Mouse (Mus musculus) kidney, postnatal 0 days (tissue): Measurements from ENCODE around the gene Olfr101. TPM values are rescaled to one million over a fixed set of nuclear protein-coding genes. Genes with fewer than 3 reads are reported as not detected.

ENCODE experiments used
- ATAC-seq: fragments of 200-750 bp; cut with Nextera tagmentation; replicated peaks from 2 replicates; pipeline ENCODE4 v1.8.0; 2017; ENCODE audit warnings: low read depth, moderate number of reproducible peaks, moderate TSS enrichment, moderate library complexity; ENCODE audit not compliant: low FRiP score
- DNase-seq: peaks from one replicate; pipeline ENCODE4 v3.0.0-alpha.2; 2016; ENCODE audit warnings: low spot score
- H3K27ac ChIP-seq: fragments of 300-500 bp; sonication (generic); 2 replicates; pipeline ENCODE4 v1.5.1; 2014; ENCODE audit warnings: mild to moderate bottlenecking
- H3K27me3 ChIP-seq: fragments of 300-500 bp; sonication (generic); 2 replicates; pipeline ENCODE4 v1.6.1; 2014; ENCODE audit warnings: low read length, mixed read lengths; ENCODE audit not compliant: insufficient read depth
- H3K36me3 ChIP-seq: fragments of 300-500 bp; sonication (generic); 2 replicates; pipeline ENCODE4 v1.6.1; 2014; ENCODE audit warnings: low read length, mixed read lengths; ENCODE audit not compliant: insufficient read depth
- H3K4me1 ChIP-seq: fragments of 300-500 bp; sonication (generic); replicated peaks from 2 replicates; pipeline ENCODE4 v1.6.1; 2014; ENCODE audit warnings: antibody characterized with exemption, low read length, mixed read lengths; ENCODE audit not compliant: insufficient read depth
- H3K4me2 ChIP-seq: fragments of 300-500 bp; sonication (generic); 2 replicates; pipeline ENCODE4 v1.6.1; 2014; ENCODE audit warnings: mild to moderate bottlenecking, low read length, moderate library complexity, mixed read lengths
- H3K4me3 ChIP-seq: fragments of 300-500 bp; sonication (generic); replicated peaks from 2 replicates; pipeline ENCODE4 v1.5.1; 2014; ENCODE audit warnings: low read depth, low read length
- H3K9ac ChIP-seq: fragments of 300-500 bp; sonication (generic); 2 replicates; pipeline ENCODE4 v1.6.1; 2014; ENCODE audit warnings: low read depth, low read length
- H3K9me3 ChIP-seq: fragments of 300-500 bp; sonication (generic); replicated peaks from 2 replicates; pipeline ENCODE4 v1.6.1; 2016; ENCODE audit warnings: low read length, inconsistent platforms, mixed read lengths
- CTCF ChIP-seq: IDR thresholded peaks from 2 replicates; pipeline ENCODE4 v1.5.1; 2016; ENCODE audit warnings: antibody characterized with exemption, low read depth, mild to moderate bottlenecking, moderate library complexity
- polyA plus RNA-seq: library from polyadenylated mRNA; unstranded; fragments of >200 nt; fragmentation: Nextera tagmentation; extraction: Ambion mirVana; gene quantifications from 2 replicates; pipeline ENCODE4 v1.2.1, GENCODE M21; 2015

Olfr101 gene
- polyA plus RNA-seq, 1 experiment from 2014 or later: not detected

DNA sequence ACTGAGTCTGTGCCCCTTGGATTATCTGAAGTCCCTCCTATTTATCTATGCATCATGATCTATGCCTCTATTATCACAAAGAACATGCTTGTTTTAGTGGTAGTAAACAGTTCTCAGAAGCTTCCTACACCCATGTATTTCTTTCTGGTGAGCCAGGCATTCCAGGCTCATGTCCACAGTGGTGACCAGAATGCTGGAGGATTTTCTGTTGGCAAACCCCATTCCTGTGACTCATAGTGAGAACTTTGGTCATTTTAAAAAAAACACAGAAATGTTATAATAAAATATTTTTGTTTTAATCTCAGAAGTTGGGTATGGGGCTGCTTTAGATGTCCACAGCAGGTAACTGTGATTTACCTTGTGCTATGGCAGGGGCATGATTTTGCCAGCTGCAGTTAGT is 54.7 kb downstream of the Olfr101 start:
- Histone ChIP-seq H3K4me1 (no peaks in the 10 kb centered on the region), H3K27me3 (no peaks in the 10 kb centered on the region), H3K4me3 (no peak overlapping the region), H3K9me3 (no peaks in the 10 kb centered on the region), H3K27ac (no peak overlapping the region), H3K36me3 (no peaks in the 10 kb centered on the region), H3K9ac (no peak overlapping the region), H3K4me2 (no peak overlapping the region)
- TF ChIP-seq CTCF: no peak
- ATAC-seq: no peak
- no peak for DNase-seq

Other genes with a start within 250 kb of the Olfr101 start
- not detected in 2 replicates for gene Olfr90, start 215.8 kb downstream of the Olfr101 start, polyA plus RNA-seq
- not detected in 2 replicates for gene Olfr91, start 206.0 kb downstream of the Olfr101 start, polyA plus RNA-seq
- gene Olfr92, start 184.2 kb downstream of the Olfr101 start, polyA plus RNA-seq: not detected in 2 replicates
- gene Olfr93, start 142.8 kb downstream of the Olfr101 start, polyA plus RNA-seq: not detected in 2 replicates
- gene Ubd, start 110.4 kb downstream of the Olfr101 start, polyA plus RNA-seq: not detected in 2 replicates
- gene Olfr94, start 103.3 kb downstream of the Olfr101 start, polyA plus RNA-seq: not detected in 2 replicates
- gene Olfr95, start 91.2 kb downstream of the Olfr101 start, polyA plus RNA-seq: not detected in 2 replicates
- not detected in 2 replicates for gene Olfr96, start 84.2 kb downstream of the Olfr101 start, polyA plus RNA-seq
- gene Olfr97, start 67.0 kb downstream of the Olfr101 start, polyA plus RNA-seq: not detected in 2 replicates
- gene Olfr98, start 40.6 kb downstream of the Olfr101 start, polyA plus RNA-seq: not detected in 2 replicates
- 2.3 and 2.8 TPM in 2 replicates for gene H2-M3, start 34.1 kb downstream of the Olfr101 start, polyA plus RNA-seq
- not detected in 2 replicates for gene Olfr99, start 20.9 kb downstream of the Olfr101 start, polyA plus RNA-seq
- not detected in 2 replicates for gene Olfr102, start 12.7 kb upstream of the Olfr101 start, polyA plus RNA-seq
- gene Olfr103, start 35.4 kb upstream of the Olfr101 start, polyA plus RNA-seq: not detected in 2 replicates
- not detected in 2 replicates for gene Olfr104-ps, start 55.3 kb upstream of the Olfr101 start, polyA plus RNA-seq
- gene Olfr105-ps, start 74.7 kb upstream of the Olfr101 start, polyA plus RNA-seq: not detected in 2 replicates
- gene Olfr106-ps, start 86.1 kb upstream of the Olfr101 start, polyA plus RNA-seq: not detected in 2 replicates
- not detected in 2 replicates for gene Olfr107, start 94.9 kb upstream of the Olfr101 start, polyA plus RNA-seq
- not detected in 2 replicates for gene Olfr108, start 141.2 kb upstream of the Olfr101 start, polyA plus RNA-seq
- gene Olfr109, start 154.6 kb upstream of the Olfr101 start, polyA plus RNA-seq: not detected in 2 replicates
- gene H2-M2, start 179.2 kb upstream of the Olfr101 start, polyA plus RNA-seq: not detected in 2 replicates
- not detected in 2 replicates for gene Olfr110, start 188.2 kb upstream of the Olfr101 start, polyA plus RNA-seq
- not detected in 2 replicates for gene Olfr111, start 203.7 kb upstream of the Olfr101 start, polyA plus RNA-seq